8 mouse cellular contexts compared by ENCODE assay signal in genomic region chrX:98890406-98891116, GRCm38 (mm10). TPM values are rescaled to one million over a fixed set of nuclear protein-coding genes. Genes with fewer than 3 reads are reported as not detected.
DNase-seq lines count a peak whose midpoint lies in the region; ATAC-seq lines count a peak whose summit lies in the region.

Gene Ophn1 (minus strand): TSS chrX:98891025.

- H3K4me1 ChIP-seq in intestine, embryonic 15.5 days (replicated peaks) = no peaks in the 10 kb centered on the region

- H3K27me3 ChIP-seq in intestine, embryonic 15.5 days (replicated peaks) = peaks cover 3% of the 10 kb centered on the region; the same call in 1 of the 2 replicates

- H3K27ac ChIP-seq in intestine, embryonic 15.5 days = peak within 1 kb of the TSS; percentile 72

- intact Hi-C loops in left cerebral cortex, postnatal 10 days (cut with DNase I) = no loop called here

- peak within 1 kb of the TSS; percentile 51 for H3K4me3 ChIP-seq in intestine, embryonic 15.5 days (replicated peaks)

- H3K4me2 ChIP-seq in intestine, embryonic 15.5 days (replicated peaks) = peak within 1 kb of the TSS; percentile 60

- 15% methylated on average over 48 of the region's 48 CpGs for WGBS in intestine, embryonic 15.5 days

- ATAC-seq in intestine, embryonic 15.5 days = peak; percentile 96
- ATAC-seq in megakaryocyte, adult 5-6 weeks (ENCODE audit: poor library complexity, severe bottlenecking) = peak; percentile 85

- DNase-seq in adrenal gland, postnatal 10 days = peak; percentile 79
- DNase-seq in embryo, embryonic 10.5 days (ENCODE audit: low spot score) = peak; percentile 68
- DNase-seq in gastrocnemius, postnatal 25 days = peak; percentile 70
- DNase-seq in left cerebral cortex, postnatal 10 days (ENCODE audit: extremely low spot score in 1 of 2, low spot score in 2 of 2) = peak; percentile 70 to 86
- peak; percentile 74 for DNase-seq in right cerebral cortex, postnatal 14 days
- no peak for DNase-seq in thymus, postnatal 0 days (ENCODE audit: low spot score)

- no peaks in the 10 kb centered on the region for H3K9me3 ChIP-seq in intestine, embryonic 15.5 days

- H3K36me3 ChIP-seq in intestine, embryonic 15.5 days = no peaks in the 10 kb centered on the region

- peak within 1 kb of the TSS; percentile 50 for H3K9ac ChIP-seq in intestine, embryonic 15.5 days

RNA-seq across cellular contexts. Expression of gene Ophn1, which starts in this region (rescaled TPM):
- 10 to 100 TPM; 23.4 to 25.6 TPM for total RNA-seq in adrenal gland, postnatal 10 days (2021)
- 1 to 10 TPM; 3.7 to 4.1 TPM for total RNA-seq in gastrocnemius, postnatal 25 days (2021)
- polyA plus RNA-seq in intestine, embryonic 15.5 days (2015; fragmentation: Nextera tagmentation; extraction: Ambion mirVana) = 8.4 and 10.2 TPM in 2 replicates
- total RNA-seq in left cerebral cortex, postnatal 10 days (2021) = 10 to 100 TPM; 35.7 to 43.9 TPM
- total RNA-seq in megakaryocyte, adult 5-6 weeks (2015) = 2.3 and 3.9 TPM in 2 replicates
- 2.6 and 4.8 TPM in 2 replicates for total RNA-seq in megakaryocyte, adult 5-6 weeks (2017)
- 2.2 and 2.6 TPM in 2 replicates for polyA plus RNA-seq in thymus, postnatal 0 days (2015; fragmentation: Nextera tagmentation; extraction: Ambion mirVana)

Comparison
In these comparisons a context has a peak if more than half of its experiments do, and no peak if none do; other contexts are left out.
1. RNA of gene Ophn1 (total RNA-seq): 35.7 to 43.9 TPM in left cerebral cortex, postnatal 10 days and 23.4 to 25.6 TPM in adrenal gland, postnatal 10 days; 3.7 to 4.1 TPM in gastrocnemius, postnatal 25 days and 2.3 to 4.8 TPM in megakaryocyte, adult 5-6 weeks; every median in the first group is over 4 times any median in the second.